Mouse (Mus musculus) brain, adult 10 weeks (tissue): ENCODE data around the gene Olfr1411. TPM values are rescaled to one million over a fixed set of nuclear protein-coding genes. Genes with fewer than 3 reads are reported as not detected.

Source experiments
- polyA plus RNA-seq: library from polyadenylated mRNA; stranded (reverse); fragments of 350-450 nt; fragmentation: Illumina TruSeq; extraction: RNeasy Lipid Tissue Mini Kit (QIAGEN cat#74804); gene quantifications from one replicate; pipeline ENCODE4 v1.2.3, GENCODE M21; 2015; ENCODE audit warnings: low read depth, low replicate concordance

Gene Olfr1411
- polyA plus RNA-seq: not detected

DNA sequence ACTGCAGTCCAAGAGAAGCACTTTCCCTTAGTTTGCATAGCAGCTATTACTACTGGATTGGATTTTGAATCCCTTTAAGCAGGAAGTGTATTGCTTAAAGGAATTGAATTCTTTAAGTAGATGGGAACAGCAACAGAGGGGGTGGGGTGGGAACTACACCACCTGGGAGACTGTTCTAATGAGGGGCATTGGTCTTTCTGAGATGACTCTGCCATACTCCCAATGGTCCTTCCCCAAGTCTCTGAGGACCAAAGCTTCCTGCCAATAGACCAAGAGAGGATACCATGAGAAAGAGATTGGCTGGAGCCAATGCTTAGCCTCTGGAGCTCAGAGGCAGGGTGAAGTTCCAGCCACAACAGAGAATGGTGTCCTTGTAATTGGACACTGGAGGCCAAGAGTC is at the start of gene Olfr1411:
Olfr1411 (plus strand) TSS at position 301 of the 400 bp plus-strand sequence.

DNA sequence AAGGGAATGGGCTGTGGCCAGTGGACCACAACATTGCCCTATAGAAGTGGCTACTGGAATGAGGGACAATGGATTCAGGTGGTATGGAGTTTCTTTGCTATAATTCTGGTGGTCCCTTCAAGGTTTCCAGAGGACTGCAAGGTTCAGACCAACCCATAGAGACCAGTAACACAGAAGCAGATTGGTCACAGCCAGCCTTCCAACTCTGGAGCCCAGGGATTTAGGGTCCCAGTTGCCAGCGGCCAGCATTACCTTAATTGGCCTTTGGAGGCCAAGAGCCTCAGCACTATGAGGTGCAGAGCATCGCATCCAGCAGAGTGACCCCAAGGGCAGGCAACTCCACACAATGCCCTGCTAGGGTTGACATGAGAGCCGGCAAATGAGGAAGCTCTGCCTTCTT is 23.2 kb upstream of the Olfr1411 start, which contains the start of gene Olfr1413:
Olfr1413 (plus strand) TSS at position 301 of the 400 bp plus-strand sequence.

DNA sequence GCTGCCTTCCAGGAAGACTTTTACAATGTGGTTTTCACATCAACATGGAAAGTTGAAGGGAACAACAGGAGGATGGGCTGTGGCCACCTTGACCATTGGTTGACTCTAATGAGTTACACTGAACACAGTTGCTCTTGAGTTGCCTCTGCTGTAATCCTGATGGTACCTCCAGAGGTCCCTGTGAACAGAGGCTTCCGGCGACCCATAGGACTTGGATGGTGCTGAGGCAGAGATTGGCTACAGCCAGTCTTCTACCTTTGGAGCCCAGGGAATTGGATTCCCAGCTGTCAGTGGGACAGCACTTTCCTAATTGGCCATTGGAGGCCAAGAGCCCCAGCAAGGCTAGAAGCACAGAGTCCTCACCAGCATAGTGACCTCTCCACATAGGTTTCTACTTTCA is 8.7 kb upstream of the Olfr1411 start, which contains the start of gene Olfr1412:
Olfr1412 (plus strand) TSS at position 301 of the 400 bp plus-strand sequence.

DNA sequence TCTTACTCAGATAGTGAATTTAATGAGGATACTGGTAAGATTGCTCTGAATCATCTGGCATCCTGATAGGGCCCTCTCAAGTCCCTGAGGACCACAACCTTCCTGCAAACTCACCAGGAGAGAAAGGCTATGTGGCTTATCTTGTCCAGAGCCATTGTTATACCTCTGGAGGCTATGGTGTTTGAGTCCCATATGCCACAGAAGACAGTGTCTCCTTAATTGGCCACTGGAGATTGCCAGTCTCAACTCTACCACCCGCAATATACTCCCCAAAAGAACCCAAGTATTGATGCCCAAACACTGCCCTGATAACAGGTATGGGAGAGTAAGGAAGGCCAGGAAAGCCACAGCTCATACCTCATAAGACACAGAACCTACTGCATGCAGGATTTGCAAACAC is 11.3 kb downstream of the Olfr1411 start, which contains the start of gene Olfr1410:
Olfr1410 (plus strand) TSS at position 301 of the 400 bp plus-strand sequence.

DNA sequence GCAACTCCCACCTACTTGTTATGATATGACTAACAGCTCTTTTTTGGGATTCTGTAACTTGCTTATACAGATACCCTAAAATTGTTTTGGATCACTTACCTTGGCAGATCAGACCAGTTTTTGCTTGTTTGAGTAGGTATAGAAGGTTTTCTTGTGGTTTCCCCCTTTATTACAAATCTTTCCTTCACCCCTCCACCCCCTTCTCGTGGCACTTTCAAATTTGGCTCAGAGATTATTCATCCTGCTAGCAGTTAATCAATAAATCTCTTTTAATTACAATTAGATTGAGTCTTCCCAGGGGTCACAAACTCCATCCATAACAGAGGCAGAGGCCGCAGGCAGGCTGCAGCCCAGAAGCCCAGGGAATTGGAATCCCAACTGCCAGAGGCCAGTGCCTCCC is 23.3 kb downstream of the Olfr1411 start, which contains the start of gene Olfr12:
Olfr12 (plus strand) TSS at position 301 of the 400 bp plus-strand sequence.

DNA sequence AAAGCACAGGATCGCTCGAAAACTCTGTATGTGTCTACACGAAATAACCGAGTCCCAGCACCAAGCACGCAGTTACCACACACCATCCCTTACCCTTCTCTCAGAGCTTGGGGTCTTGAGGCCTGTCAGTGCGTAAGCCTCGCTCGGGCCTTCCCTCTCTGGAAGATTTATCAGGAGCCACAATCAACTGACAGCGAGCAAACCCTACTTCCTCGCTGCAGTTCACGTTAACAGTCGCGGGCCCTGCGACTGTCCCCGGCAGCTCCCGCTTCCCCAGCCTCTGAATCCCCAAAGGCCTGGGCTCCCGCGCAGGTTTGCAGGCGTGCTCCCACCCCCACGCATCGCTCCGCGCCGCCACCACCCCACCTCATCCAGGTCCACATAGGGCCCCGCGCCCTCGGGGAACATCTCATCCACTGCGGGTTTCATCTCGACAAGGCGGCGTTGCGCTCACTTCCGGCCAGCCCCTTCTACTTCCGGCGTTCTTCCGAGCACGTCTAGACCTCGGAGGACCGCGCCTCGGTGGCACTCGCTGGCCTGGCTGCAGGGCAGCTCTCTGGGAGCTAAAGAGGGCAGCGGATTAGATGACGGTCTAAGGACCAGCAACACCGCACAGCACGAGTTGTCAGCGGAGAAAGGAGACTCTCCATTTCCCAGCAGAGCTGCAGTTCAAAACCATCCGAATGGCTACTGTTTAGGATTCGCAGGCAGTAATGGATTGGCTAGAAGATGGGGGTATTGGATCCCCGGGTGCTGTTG is 47.5 kb downstream of the Olfr1411 start, which contains the start of gene Cops9:
Cops9 (minus strand) TSS at position 472 of the 759 bp plus-strand sequence.

Other genes with a start within 250 kb of the Olfr1411 start
- gene Ndufa10, start 120.6 kb upstream of the Olfr1411 start, polyA plus RNA-seq: 204 TPM
- not detected for gene Olfr1416, start 109.3 kb upstream of the Olfr1411 start, polyA plus RNA-seq
- not detected for gene Olfr1415, start 98.3 kb upstream of the Olfr1411 start, polyA plus RNA-seq
- gene Olfr1414, start 75.8 kb upstream of the Olfr1411 start, polyA plus RNA-seq: not detected
- gene Olfr1413, start 23.1 kb upstream of the Olfr1411 start, polyA plus RNA-seq: not detected
- gene Olfr1412, start 8.6 kb upstream of the Olfr1411 start, polyA plus RNA-seq: not detected
- not detected for gene Olfr1410, start 11.4 kb downstream of the Olfr1411 start, polyA plus RNA-seq
- not detected for gene Olfr12, start 23.4 kb downstream of the Olfr1411 start, polyA plus RNA-seq
- gene Cops9, start 47.6 kb downstream of the Olfr1411 start, polyA plus RNA-seq: 505 TPM
- gene Otos, start 54.4 kb downstream of the Olfr1411 start, polyA plus RNA-seq: 0.77 TPM
- gene Gpc1, start 237.2 kb downstream of the Olfr1411 start, polyA plus RNA-seq: 53.0 TPM